Mouse (Mus musculus) spleen, postnatal 10 days (tissue): Measurements from ENCODE around the gene Thoc5.

Experiments
- DNase-seq, 2 experiments: peaks; one replicate each; pipeline ENCODE4 v3.0.0; 2021 to 2022; ENCODE audit warnings: low spot score in 2 of 2

Gene Thoc5

DNA sequence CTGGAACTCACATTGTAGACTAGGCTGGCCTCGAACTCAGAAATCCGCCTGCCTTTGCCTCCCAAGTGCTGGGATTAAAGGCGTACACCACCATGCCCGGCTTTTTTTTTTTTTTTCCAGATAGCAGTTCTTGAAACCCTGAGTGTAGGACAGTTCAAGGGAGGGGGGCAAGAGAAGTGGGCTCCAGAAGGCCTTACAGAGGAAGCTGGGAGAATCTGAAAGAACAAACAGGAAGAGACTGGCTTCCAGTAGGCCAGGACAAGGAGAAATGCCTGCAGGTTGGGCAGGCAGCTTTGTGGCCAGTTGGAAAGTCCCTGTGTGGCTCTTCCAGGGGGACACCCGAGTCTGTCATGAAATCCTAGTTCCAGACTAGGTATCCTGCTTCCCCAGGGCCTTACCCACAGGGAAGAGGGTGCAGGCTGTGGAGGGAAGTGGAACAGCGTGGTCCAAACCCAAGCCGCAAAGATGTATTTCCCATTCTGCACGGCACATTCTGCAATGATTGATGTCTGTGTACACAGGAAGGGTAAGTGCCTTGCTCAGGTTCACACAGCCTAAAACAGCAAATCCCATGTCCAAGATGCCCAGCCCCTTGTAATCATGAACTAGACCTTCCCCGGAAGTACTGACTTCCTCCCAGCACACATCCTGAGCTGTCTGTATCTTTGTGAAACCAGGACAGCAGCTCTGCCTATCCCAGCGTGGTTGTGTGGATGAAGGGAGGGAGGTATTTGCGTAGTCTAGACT lies 79.4 kb downstream of the Thoc5 start:
- no peak for DNase-seq

- DNase-seq: peak; percentile 74 to 89
These were observed 80.5 kb downstream of the Thoc5 start for GRCm38 (mm10) chr11:4975623-4976022.
